Mouse (Mus musculus) liver, postnatal 0 days (tissue): ENCODE data around the gene Agbl5.

Experiments
- CTCF ChIP-seq: sonication (generic); IDR thresholded peaks from 2 replicates; pipeline ENCODE4 v1.5.1; 2016; ENCODE audit warnings: antibody characterized with exemption, low read depth
- EP300 ChIP-seq: IDR thresholded peaks from 2 replicates; pipeline ENCODE4 v1.6.1; 2016; ENCODE audit warnings: antibody characterized with exemption, low read depth, mild to moderate bottlenecking

- no peak for TF ChIP-seq EP300
- TF ChIP-seq CTCF, result no peak
Observed at GRCm38 (mm10) chr5:30887331-30887761, 1.1 kb upstream of the Agbl5 start.
